Mouse (Mus musculus): ENCODE results near the gene Jmjd4. TPM values are rescaled to one million over a fixed set of nuclear protein-coding genes. Genes with fewer than 3 reads are reported as not detected.

Jmjd4 gene
- total and polyA plus RNA-seq, 3 experiments: 9.6 to 15.7 (median 10.2) TPM

DNA sequence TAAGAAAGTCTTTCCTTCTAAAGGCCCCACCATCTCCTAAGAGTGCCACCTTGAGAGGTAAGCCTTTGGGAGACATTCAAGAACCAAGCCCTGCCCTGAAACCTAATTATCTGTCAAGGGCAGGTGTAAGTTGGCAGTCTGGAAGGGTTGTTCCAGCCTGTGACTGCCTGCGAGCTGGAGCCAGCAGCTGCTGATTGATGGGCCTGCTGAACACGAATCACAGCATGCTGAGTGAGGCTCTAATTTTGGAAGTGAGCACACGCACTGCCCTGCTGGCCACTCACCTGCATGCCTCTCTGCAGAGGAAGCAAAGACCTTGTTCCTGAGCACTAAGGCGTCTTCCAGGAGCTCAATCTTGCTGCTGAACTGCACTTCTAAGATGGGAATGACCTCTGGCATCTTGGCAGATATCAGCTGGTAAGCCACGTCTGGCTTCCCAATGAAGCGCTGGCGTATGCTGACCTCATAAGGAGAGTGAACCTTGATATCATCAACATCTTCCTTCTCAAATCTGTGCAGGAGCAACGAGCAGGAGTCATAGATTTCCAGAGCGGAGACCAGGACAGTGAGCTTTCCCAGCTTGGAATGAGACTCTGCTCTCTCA is 21.7 kb upstream of the Jmjd4 start:
- dilution Hi-C loops (cut with MboI; ENCODE audit: extremely low pct_ligation_motif_present, extremely low pct_unique_long_range_greater_than_20kb, low sequenced_read_pairs): no loop called here

DNA sequence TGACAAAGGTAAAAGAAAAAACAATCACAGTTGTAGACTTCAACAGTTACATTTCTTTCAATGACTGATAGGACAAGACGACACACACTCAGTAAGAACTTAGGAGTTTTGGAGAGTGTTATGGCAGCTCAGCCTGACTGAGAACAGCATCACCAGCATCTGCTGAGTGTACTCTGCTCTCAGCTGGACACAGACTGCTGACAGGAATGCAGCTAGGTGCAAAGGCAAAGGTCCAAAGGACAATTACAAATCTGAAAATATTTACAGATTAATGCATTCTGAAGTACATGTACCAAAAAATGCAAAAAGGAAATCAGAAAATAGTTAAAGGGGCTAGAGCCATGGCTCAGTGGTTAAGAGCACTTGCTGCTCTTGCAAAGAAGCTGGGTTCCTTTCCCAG is 19.9 kb upstream of the Jmjd4 start:
- H3K4me2 ChIP-seq (ENCODE audit: insufficient read depth, low read depth, poor library complexity, severe bottlenecking): no peak overlapping the region
- dilution Hi-C loops (cut with MboI; ENCODE audit: extremely low pct_ligation_motif_present, extremely low pct_unique_long_range_greater_than_20kb, low sequenced_read_pairs) (no loop called here), in situ Hi-C loops (cut with MboI; ENCODE audit: low pct_ligation_motif_present, low pct_unique_long_range_greater_than_20kb, low sequenced_read_pairs) (no loop called here)
- H3K9ac ChIP-seq (ENCODE audit: insufficient read depth, low read depth): no peak overlapping the region
- H3K4me1 ChIP-seq (ENCODE audit: control insufficient read depth in 1 of 2, insufficient read depth in 2 of 2): peaks cover 0 to 15% of the 10 kb centered on the region in 2 experiments; a peak in 2 of 4 replicates
- no peaks in the 10 kb centered on the region for H3K9me3 ChIP-seq (replicated peaks; ENCODE audit: low read length)
- TF ChIP-seq MEF2A (IDR thresholded peaks at IDR 0.05; ENCODE audit: borderline replicate concordance, low read depth, low read length) (no peak), TCF12 (IDR thresholded peaks at IDR 0.05; ENCODE audit: low read depth, low read length) (no peak), CTCF (conservative IDR thresholded peaks at IDR 0.05 in 1 of 2, IDR thresholded peaks at IDR 0.05 in 1 of 2; ENCODE audit: low read depth in 2 of 2, low read length in 2 of 2) (no peak), GABPA (IDR thresholded peaks at IDR 0.05; ENCODE audit: insufficient replicate concordance, low read depth, low read length) (no peak), PAX5 (IDR thresholded peaks at IDR 0.05; ENCODE audit: low read length) (no peak), CHD1 (IDR thresholded peaks at IDR 0.05; ENCODE audit: low read depth, low read length) (no peak), TBP (conservative IDR thresholded peaks at IDR 0.05; ENCODE audit: low read depth, low read length) (no peak), SMC3 (IDR thresholded peaks at IDR 0.05; ENCODE audit: low read depth, low read length) (no peak), NELFE (IDR thresholded peaks at IDR 0.05; ENCODE audit: low read depth, low read length) (no peak), UBTF (IDR thresholded peaks at IDR 0.05; ENCODE audit: low read depth, low read length) (no peak), JUND (conservative IDR thresholded peaks at IDR 0.05; ENCODE audit: low read depth, low read length) (no peak), MYC (IDR thresholded peaks at IDR 0.05; ENCODE audit: low read depth, low read length) (no peak), ELF1 (IDR thresholded peaks at IDR 0.05; ENCODE audit: low read depth, low read length) (no peak), SIN3A (IDR thresholded peaks at IDR 0.05; ENCODE audit: low read length) (no peak), ZC3H11A (IDR thresholded peaks at IDR 0.05; ENCODE audit: low read depth, low read length) (no peak), POLR2A (IDR thresholded peaks at IDR 0.05; ENCODE audit: low read depth, low read length) (no peak), USF1 (IDR thresholded peaks at IDR 0.05; ENCODE audit: low read depth, low read length) (no peak), HCFC1 (IDR thresholded peaks at IDR 0.05; ENCODE audit: low read depth, low read length) (no peak)
- no peak overlapping the region for H3K27ac ChIP-seq (ENCODE audit: insufficient read depth, low read depth)
- no peaks in the 10 kb centered on the region for H3K27me3 ChIP-seq (replicated peaks)
- no peaks in the 10 kb centered on the region; the same call in 1 of the 2 replicates for H3K79me2 ChIP-seq (replicated peaks; ENCODE audit: control insufficient read depth, extremely low read depth, insufficient read depth, poor library complexity, severe bottlenecking)
- H3K36me3 ChIP-seq (replicated peaks in 1 of 2; ENCODE audit: control insufficient read depth in 1 of 2, insufficient read depth in 1 of 2, low read length in 1 of 2): peaks cover 51 to 88% of the 10 kb centered on the region in 2 experiments
- no peak overlapping the region for H3K4me3 ChIP-seq (replicated peaks in 1 of 3; ENCODE audit: low read depth in 2 of 3, low read length in 2 of 3, poor library complexity in 1 of 3)
- no peak for DNase-seq (ENCODE audit: extremely low read depth)

More for the DNA sequence above, 21.7 kb upstream of the Jmjd4 start:
- Histone ChIP-seq H3K27ac (ENCODE audit: insufficient read depth, low read depth) (no peak overlapping the region), H3K36me3 (replicated peaks in 1 of 2; ENCODE audit: control insufficient read depth in 1 of 2, insufficient read depth in 1 of 2, low read length in 1 of 2) (peaks cover 53 to 91% of the 10 kb centered on the region in 2 experiments), H3K4me3 (replicated peaks in 1 of 3; ENCODE audit: low read depth in 2 of 3, low read length in 2 of 3, poor library complexity in 1 of 3) (no peak overlapping the region), H3K9ac (ENCODE audit: insufficient read depth, low read depth) (no peak overlapping the region), H3K27me3 (replicated peaks) (no peaks in the 10 kb centered on the region), H3K79me2 (replicated peaks; ENCODE audit: control insufficient read depth, extremely low read depth, insufficient read depth, poor library complexity, severe bottlenecking) (no peaks in the 10 kb centered on the region; the same call in 1 of the 2 replicates), H3K4me2 (ENCODE audit: insufficient read depth, low read depth, poor library complexity, severe bottlenecking) (no peak overlapping the region), H3K9me3 (replicated peaks; ENCODE audit: low read length) (no peaks in the 10 kb centered on the region), H3K4me1 (ENCODE audit: control insufficient read depth in 1 of 2, insufficient read depth in 2 of 2) (peaks cover 0 to 16% of the 10 kb centered on the region in 2 experiments; a peak in 2 of 4 replicates)
- TF ChIP-seq ELF1 (IDR thresholded peaks at IDR 0.05; ENCODE audit: low read depth, low read length) (no peak), IRF4 (IDR thresholded peaks at IDR 0.05; ENCODE audit: low read depth, low read length) (no peak), USF1 (IDR thresholded peaks at IDR 0.05; ENCODE audit: low read depth, low read length) (no peak), CHD2 (IDR thresholded peaks at IDR 0.05; ENCODE audit: low read length) (no peak), ZC3H11A (IDR thresholded peaks at IDR 0.05; ENCODE audit: low read depth, low read length) (no peak), PAX5 (IDR thresholded peaks at IDR 0.05; ENCODE audit: low read length) (no peak), CHD1 (IDR thresholded peaks at IDR 0.05; ENCODE audit: low read depth, low read length) (no peak)
- no peak for DNase-seq (ENCODE audit: extremely low read depth)
- in situ Hi-C loops (cut with MboI; ENCODE audit: low pct_ligation_motif_present, low pct_unique_long_range_greater_than_20kb, low sequenced_read_pairs): no loop called here

Data from CH12.LX (cell line).